Mouse (Mus musculus): Measurements from ENCODE around the gene Kcnip3. TPM values are rescaled to one million over a fixed set of nuclear protein-coding genes. Genes with fewer than 3 reads are reported as not detected.

Kcnip3 gene
- polyA plus RNA-seq, 1 experiment from 2014 or later, result 6.3 TPM

- Histone ChIP-seq H3K4me3 (ENCODE audit: low read depth, low read length) (no peak overlapping the region), H3K27me3 (ENCODE audit: control insufficient read depth, insufficient read depth, low read length) (no peaks in the 10 kb centered on the region), H3K4me1 (ENCODE audit: control insufficient read depth, insufficient read depth, low read length) (no peaks in the 10 kb centered on the region), H3K36me3 (ENCODE audit: control insufficient read depth, insufficient read depth, low read length) (no peaks in the 10 kb centered on the region), H3K9ac (replicated peaks; ENCODE audit: low read depth, low read length) (no peak overlapping the region), H3K9me3 (ENCODE audit: control insufficient read depth, low read depth, low read length) (no peaks in the 10 kb centered on the region), H3K27ac (ENCODE audit: low read length) (no peak overlapping the region), H3K4me2 (replicated peaks; ENCODE audit: low read depth, low read length) (no peak overlapping the region)
- 61% methylated on average over 1 of the region's 1 CpGs for WGBS
- no peak for ATAC-seq (ENCODE audit: insufficient number of reproducible peaks, insufficient read depth, low FRiP score, low read depth)
Measured at GRCm38 (mm10) chr2:127496321-127496720, 25.6 kb downstream of the Kcnip3 start.

- WGBS, result 9% methylated on average over 19 of the region's 19 CpGs
- Histone ChIP-seq H3K9ac (replicated peaks; ENCODE audit: low read depth, low read length) (no peak overlapping the region), H3K27me3 (ENCODE audit: control insufficient read depth, insufficient read depth, low read length) (peaks cover 31% of the 10 kb centered on the region), H3K4me1 (ENCODE audit: control insufficient read depth, insufficient read depth, low read length) (peaks cover 18% of the 10 kb centered on the region), H3K9me3 (ENCODE audit: control insufficient read depth, low read depth, low read length) (no peaks in the 10 kb centered on the region), H3K36me3 (ENCODE audit: control insufficient read depth, insufficient read depth, low read length) (no peaks in the 10 kb centered on the region), H3K27ac (ENCODE audit: low read length) (no peak overlapping the region), H3K4me3 (ENCODE audit: low read depth, low read length) (peak overlapping the region; percentile 17; the same call in 1 of the 2 replicates), H3K4me2 (replicated peaks; ENCODE audit: low read depth, low read length) (peak overlapping the region; percentile 41)
- ATAC-seq (ENCODE audit: insufficient number of reproducible peaks, insufficient read depth, low FRiP score, low read depth), result peak; percentile 79
Measured at GRCm38 (mm10) chr2:127484476-127485170, 37.3 kb downstream of the Kcnip3 start.

GRCm38 (mm10) chr2:127483001-127483400 is 38.9 kb downstream of the Kcnip3 start:
- ATAC-seq (ENCODE audit: insufficient number of reproducible peaks, insufficient read depth, low FRiP score, low read depth), result no peak
- Histone ChIP-seq H3K4me2 (replicated peaks; ENCODE audit: low read depth, low read length) (peak overlapping the region; percentile 97), H3K9ac (replicated peaks; ENCODE audit: low read depth, low read length) (no peak overlapping the region; the same call in 1 of the 2 replicates), H3K27ac (ENCODE audit: low read length) (0 out of 2 replicates have a peak overlapping the region, but pooled peaks have one; percentile 21), H3K36me3 (ENCODE audit: control insufficient read depth, insufficient read depth, low read length) (no peaks in the 10 kb centered on the region), H3K27me3 (ENCODE audit: control insufficient read depth, insufficient read depth, low read length) (peaks cover 31% of the 10 kb centered on the region), H3K4me1 (ENCODE audit: control insufficient read depth, insufficient read depth, low read length) (peaks cover 18% of the 10 kb centered on the region), H3K4me3 (ENCODE audit: low read depth, low read length) (peak overlapping the region; percentile 56), H3K9me3 (ENCODE audit: control insufficient read depth, low read depth, low read length) (no peaks in the 10 kb centered on the region)
- whole genome bisulfite sequencing, result 2% methylated on average over 16 of the region's 21 CpGs

GRCm38 (mm10) chr2:127482533-127482911 is 39.4 kb downstream of the Kcnip3 start:
- Histone ChIP-seq H3K4me1 (ENCODE audit: control insufficient read depth, insufficient read depth, low read length) (peaks cover 18% of the 10 kb centered on the region), H3K9me3 (ENCODE audit: control insufficient read depth, low read depth, low read length) (no peaks in the 10 kb centered on the region), H3K27me3 (ENCODE audit: control insufficient read depth, insufficient read depth, low read length) (peaks cover 31% of the 10 kb centered on the region), H3K4me2 (replicated peaks; ENCODE audit: low read depth, low read length) (peak overlapping the region; percentile 97), H3K36me3 (ENCODE audit: control insufficient read depth, insufficient read depth, low read length) (no peaks in the 10 kb centered on the region), H3K27ac (ENCODE audit: low read length) (0 out of 2 replicates have a peak overlapping the region, but pooled peaks have one; percentile 21), H3K4me3 (ENCODE audit: low read depth, low read length) (peak overlapping the region; percentile 56), H3K9ac (replicated peaks; ENCODE audit: low read depth, low read length) (peak overlapping the region; percentile 25; the same call in 1 of the 2 replicates)
- ATAC-seq (ENCODE audit: insufficient number of reproducible peaks, insufficient read depth, low FRiP score, low read depth), result peak; percentile 76; the same call in 1 of the 2 replicates
- 0% methylated on average over 21 of the region's 21 CpGs for WGBS

- peak overlapping the region; percentile 56 for H3K4me3 ChIP-seq (ENCODE audit: low read depth, low read length)
- no peak for ATAC-seq (ENCODE audit: insufficient number of reproducible peaks, insufficient read depth, low FRiP score, low read depth)
- peak overlapping the region; percentile 97 for H3K4me2 ChIP-seq (replicated peaks; ENCODE audit: low read depth, low read length)
- peak overlapping the region; percentile 25 for H3K9ac ChIP-seq (replicated peaks; ENCODE audit: low read depth, low read length)
- no peaks in the 10 kb centered on the region for H3K9me3 ChIP-seq (ENCODE audit: control insufficient read depth, low read depth, low read length)
- H3K27ac ChIP-seq (ENCODE audit: low read length), result no peak overlapping the region
- peaks cover 31% of the 10 kb centered on the region for H3K27me3 ChIP-seq (ENCODE audit: control insufficient read depth, insufficient read depth, low read length)
- no peaks in the 10 kb centered on the region for H3K36me3 ChIP-seq (ENCODE audit: control insufficient read depth, insufficient read depth, low read length)
- peaks cover 18% of the 10 kb centered on the region for H3K4me1 ChIP-seq (ENCODE audit: control insufficient read depth, insufficient read depth, low read length)
- 1% methylated on average over 55 of the region's 59 CpGs for WGBS
Measured at GRCm38 (mm10) chr2:127481841-127482532, 39.9 kb downstream of the Kcnip3 start.

- 61% methylated on average over 10 of the region's 10 CpGs for WGBS
- peaks cover 31% of the 10 kb centered on the region for H3K27me3 ChIP-seq (ENCODE audit: control insufficient read depth, insufficient read depth, low read length)
Measured at GRCm38 (mm10) chr2:127479763-127480162, 42.1 kb downstream of the Kcnip3 start.

GRCm38 (mm10) chr2:127479210-127479609 is 42.7 kb downstream of the Kcnip3 start:
- peaks cover 10% of the 10 kb centered on the region for H3K4me1 ChIP-seq (ENCODE audit: control insufficient read depth, insufficient read depth, low read length)
- H3K9ac ChIP-seq (replicated peaks; ENCODE audit: low read depth, low read length), result no peak overlapping the region
- H3K27me3 ChIP-seq (ENCODE audit: control insufficient read depth, insufficient read depth, low read length), result peaks cover 29% of the 10 kb centered on the region
- H3K36me3 ChIP-seq (ENCODE audit: control insufficient read depth, insufficient read depth, low read length), result no peaks in the 10 kb centered on the region
- no peak overlapping the region for H3K27ac ChIP-seq (ENCODE audit: low read length)
- no peak for ATAC-seq (ENCODE audit: insufficient number of reproducible peaks, insufficient read depth, low FRiP score, low read depth)
- H3K4me2 ChIP-seq (replicated peaks; ENCODE audit: low read depth, low read length), result no peak overlapping the region
- H3K4me3 ChIP-seq (ENCODE audit: low read depth, low read length), result no peak overlapping the region
- no peaks in the 10 kb centered on the region for H3K9me3 ChIP-seq (ENCODE audit: control insufficient read depth, low read depth, low read length)
- WGBS, result 58% methylated on average over 4 of the region's 4 CpGs

More at GRCm38 (mm10) chr2:127479763-127480162, 42.1 kb downstream of the Kcnip3 start:
- Histone ChIP-seq H3K9ac (replicated peaks; ENCODE audit: low read depth, low read length) (no peak overlapping the region), H3K4me3 (ENCODE audit: low read depth, low read length) (no peak overlapping the region), H3K36me3 (ENCODE audit: control insufficient read depth, insufficient read depth, low read length) (no peaks in the 10 kb centered on the region), H3K27ac (ENCODE audit: low read length) (no peak overlapping the region), H3K4me2 (replicated peaks; ENCODE audit: low read depth, low read length) (no peak overlapping the region), H3K4me1 (ENCODE audit: control insufficient read depth, insufficient read depth, low read length) (peaks cover 15% of the 10 kb centered on the region), H3K9me3 (ENCODE audit: control insufficient read depth, low read depth, low read length) (no peaks in the 10 kb centered on the region)
- ATAC-seq (ENCODE audit: insufficient number of reproducible peaks, insufficient read depth, low FRiP score, low read depth), result no peak

GRCm38 (mm10) chr2:127472279-127472678 is 49.6 kb downstream of the Kcnip3 start:
- no peak overlapping the region for H3K4me2 ChIP-seq (replicated peaks; ENCODE audit: low read depth, low read length)
- H3K36me3 ChIP-seq (ENCODE audit: control insufficient read depth, insufficient read depth, low read length), result no peaks in the 10 kb centered on the region
- WGBS, result 62% methylated on average over 3 of the region's 3 CpGs
- no peak overlapping the region for H3K27ac ChIP-seq (ENCODE audit: low read length)
- no peaks in the 10 kb centered on the region for H3K9me3 ChIP-seq (ENCODE audit: control insufficient read depth, low read depth, low read length)
- no peaks in the 10 kb centered on the region for H3K4me1 ChIP-seq (ENCODE audit: control insufficient read depth, insufficient read depth, low read length)
- H3K4me3 ChIP-seq (ENCODE audit: low read depth, low read length), result no peak overlapping the region
- no peak overlapping the region for H3K9ac ChIP-seq (replicated peaks; ENCODE audit: low read depth, low read length)
- no peak for ATAC-seq (ENCODE audit: insufficient number of reproducible peaks, insufficient read depth, low FRiP score, low read depth)
- no peaks in the 10 kb centered on the region for H3K27me3 ChIP-seq (ENCODE audit: control insufficient read depth, insufficient read depth, low read length)
